Mouse (Mus musculus): Measurements from ENCODE around the gene Fubp1. TPM values are rescaled to one million over a fixed set of nuclear protein-coding genes. Genes with fewer than 3 reads are reported as not detected.
A peak's percentile ranks its signal among the peaks of the same experiment; 100 is the strongest.

Fubp1 gene
- polyA plus RNA-seq, 1 experiment from 2014 or later = 37.1 TPM

DNA sequence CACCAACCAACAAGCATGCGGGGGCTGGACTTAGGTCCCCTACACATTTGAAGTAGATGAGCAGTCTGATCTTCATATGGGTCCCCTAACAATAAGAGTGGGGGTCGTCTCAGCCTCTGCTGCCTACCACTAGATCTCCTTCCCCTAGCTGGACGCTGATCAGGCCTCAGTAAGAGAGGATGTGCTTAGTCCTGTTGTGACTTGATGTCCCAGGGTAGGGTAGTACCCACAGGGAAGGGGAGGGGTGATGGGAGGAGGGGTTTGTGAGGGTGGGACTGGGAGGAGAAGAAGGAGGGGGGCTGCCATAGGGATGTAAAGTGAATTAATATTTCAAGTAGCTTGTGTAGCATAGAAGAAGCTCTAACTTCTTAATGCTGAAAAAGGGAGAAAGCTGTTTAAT is 11.1 kb upstream of the Fubp1 start:
- H3K4me3 ChIP-seq (ENCODE audit: low read depth, low read length) = no peak overlapping the region
- no peaks in the 10 kb centered on the region for H3K27me3 ChIP-seq (ENCODE audit: insufficient read depth, low read length)
- no peak overlapping the region for H3K9ac ChIP-seq (replicated peaks)
- TF ChIP-seq CTCF (IDR thresholded peaks at IDR 0.05; ENCODE audit: low read depth) (no peak), EP300 (IDR thresholded peaks at IDR 0.05; ENCODE audit: low read depth) (no peak)
- peak overlapping the region; percentile 38; the same call in 1 of the 2 replicates for H3K4me2 ChIP-seq (ENCODE audit: low read depth, low read length)
- H3K27ac ChIP-seq (ENCODE audit: low read depth) = no peak overlapping the region
- WGBS (ENCODE audit: insufficient replicate concordance) = 66% methylated on average over 3 of the region's 3 CpGs
- H3K4me1 ChIP-seq (ENCODE audit: insufficient read depth) = peaks cover 6% of the 10 kb centered on the region; the same call in 1 of the 2 replicates
- no peaks in the 10 kb centered on the region for H3K36me3 ChIP-seq (replicated peaks; ENCODE audit: insufficient read depth, low read length)
- no peak for ATAC-seq
- no peaks in the 10 kb centered on the region for H3K9me3 ChIP-seq (ENCODE audit: low read length)
- no peak for DNase-seq

GRCm38 (mm10) chr3:152201181-152201580 is 9.0 kb upstream of the Fubp1 start:
- peaks cover 6% of the 10 kb centered on the region; the same call in 1 of the 2 replicates for H3K4me1 ChIP-seq (ENCODE audit: insufficient read depth)
- TF ChIP-seq EP300 (IDR thresholded peaks at IDR 0.05; ENCODE audit: low read depth) (no peak), CTCF (IDR thresholded peaks at IDR 0.05; ENCODE audit: low read depth) (no peak)
- peak overlapping the region; percentile 85 for H3K27ac ChIP-seq (ENCODE audit: low read depth)
- H3K4me3 ChIP-seq (ENCODE audit: low read depth, low read length) = no peak overlapping the region
- H3K36me3 ChIP-seq (replicated peaks; ENCODE audit: insufficient read depth, low read length) = no peaks in the 10 kb centered on the region
- no peak for DNase-seq
- no peaks in the 10 kb centered on the region for H3K27me3 ChIP-seq (ENCODE audit: insufficient read depth, low read length)
- H3K4me2 ChIP-seq (ENCODE audit: low read depth, low read length) = 0 out of 2 replicates have a peak overlapping the region, but pooled peaks have one; percentile 1
- no peaks in the 10 kb centered on the region for H3K9me3 ChIP-seq (ENCODE audit: low read length)
- WGBS (ENCODE audit: insufficient replicate concordance) = 78% methylated on average over 3 of the region's 3 CpGs
- no peak overlapping the region for H3K9ac ChIP-seq (replicated peaks)
- ATAC-seq = peak; percentile 86

DNA sequence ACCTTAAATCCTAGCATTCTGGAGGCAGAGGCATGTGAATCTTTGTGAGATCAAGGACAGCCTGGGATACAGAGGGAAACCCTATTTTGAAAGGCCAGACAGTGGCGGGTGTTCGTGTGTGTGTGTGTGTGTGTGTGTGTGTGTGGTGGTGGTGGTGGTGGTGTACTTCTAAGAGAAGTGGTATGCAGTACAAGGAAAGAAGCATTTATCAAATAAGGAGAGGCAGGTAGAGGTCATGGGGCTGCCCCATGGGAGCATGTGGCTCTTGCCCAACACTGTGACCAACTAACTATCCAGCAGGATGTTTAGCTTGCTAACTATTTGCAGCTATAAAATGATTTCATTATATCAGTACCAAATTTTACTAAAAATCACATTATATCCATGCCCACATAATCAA is 8.6 kb upstream of the Fubp1 start:
- peak; percentile 16 for DNase-seq

DNA sequence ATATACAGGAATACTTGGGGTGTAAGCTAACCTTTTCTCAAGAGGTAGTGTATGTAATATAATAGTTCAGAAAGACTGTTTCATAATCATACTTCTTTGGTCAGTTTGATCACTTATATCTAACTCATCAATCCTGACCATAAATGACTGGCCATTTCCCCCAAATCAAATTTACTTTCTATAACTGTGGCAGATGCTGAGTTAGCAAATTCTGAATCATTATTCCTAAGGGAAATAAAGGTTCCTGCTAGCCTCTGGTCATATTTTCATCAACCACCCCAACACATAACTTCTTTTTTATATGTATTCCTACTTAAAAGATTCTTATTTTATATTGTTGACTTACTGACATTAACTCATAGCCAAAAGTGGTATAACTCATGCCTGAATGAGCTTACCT is 7.3 kb upstream of the Fubp1 start:
- TF ChIP-seq EP300 (IDR thresholded peaks at IDR 0.05; ENCODE audit: low read depth) (no peak), CTCF (IDR thresholded peaks at IDR 0.05; ENCODE audit: low read depth) (no peak)

More for the DNA sequence above, 8.6 kb upstream of the Fubp1 start:
- TF ChIP-seq EP300 (IDR thresholded peaks at IDR 0.05; ENCODE audit: low read depth) = no peak
- no peak for TF ChIP-seq CTCF (IDR thresholded peaks at IDR 0.05; ENCODE audit: low read depth)
- H3K4me2 ChIP-seq (ENCODE audit: low read depth, low read length) = 0 out of 2 replicates have a peak overlapping the region, but pooled peaks have one; percentile 1
- H3K4me3 ChIP-seq (ENCODE audit: low read depth, low read length) = no peak overlapping the region
- WGBS (ENCODE audit: insufficient replicate concordance) = 63% methylated on average over 2 of the region's 2 CpGs
- no peaks in the 10 kb centered on the region for H3K27me3 ChIP-seq (ENCODE audit: insufficient read depth, low read length)
- no peak overlapping the region for H3K9ac ChIP-seq (replicated peaks)
- H3K9me3 ChIP-seq (ENCODE audit: low read length) = no peaks in the 10 kb centered on the region
- H3K4me1 ChIP-seq (ENCODE audit: insufficient read depth) = peaks cover 6% of the 10 kb centered on the region; the same call in 1 of the 2 replicates
- peak; percentile 52 for ATAC-seq
- H3K27ac ChIP-seq (ENCODE audit: low read depth) = peak overlapping the region; percentile 85
- no peaks in the 10 kb centered on the region for H3K36me3 ChIP-seq (replicated peaks; ENCODE audit: insufficient read depth, low read length)

GRCm38 (mm10) chr3:152203411-152203810 is 6.8 kb upstream of the Fubp1 start:
- Histone ChIP-seq H3K4me1 (ENCODE audit: insufficient read depth) (peaks cover 4% of the 10 kb centered on the region; the same call in 1 of the 2 replicates), H3K9me3 (ENCODE audit: low read length) (no peaks in the 10 kb centered on the region), H3K36me3 (replicated peaks; ENCODE audit: insufficient read depth, low read length) (no peaks in the 10 kb centered on the region), H3K9ac (replicated peaks) (no peak overlapping the region), H3K4me3 (ENCODE audit: low read depth, low read length) (no peak overlapping the region), H3K27ac (ENCODE audit: low read depth) (no peak overlapping the region), H3K27me3 (ENCODE audit: insufficient read depth, low read length) (no peaks in the 10 kb centered on the region), H3K4me2 (ENCODE audit: low read depth, low read length) (no peak overlapping the region)
- WGBS (ENCODE audit: insufficient replicate concordance) = 75% methylated on average over 6 of the region's 6 CpGs
- no peak for ATAC-seq
- TF ChIP-seq EP300 (IDR thresholded peaks at IDR 0.05; ENCODE audit: low read depth) (no peak), CTCF (IDR thresholded peaks at IDR 0.05; ENCODE audit: low read depth) (no peak)
- no peak for DNase-seq

More for the DNA sequence above, 7.3 kb upstream of the Fubp1 start:
- H3K4me3 ChIP-seq (ENCODE audit: low read depth, low read length) = no peak overlapping the region
- no peaks in the 10 kb centered on the region for H3K9me3 ChIP-seq (ENCODE audit: low read length)
- no peak overlapping the region for H3K4me2 ChIP-seq (ENCODE audit: low read depth, low read length)
- no peaks in the 10 kb centered on the region for H3K36me3 ChIP-seq (replicated peaks; ENCODE audit: insufficient read depth, low read length)
- H3K9ac ChIP-seq (replicated peaks) = no peak overlapping the region
- no peak for DNase-seq
- peaks cover 4% of the 10 kb centered on the region; the same call in 1 of the 2 replicates for H3K4me1 ChIP-seq (ENCODE audit: insufficient read depth)
- no peaks in the 10 kb centered on the region for H3K27me3 ChIP-seq (ENCODE audit: insufficient read depth, low read length)
- H3K27ac ChIP-seq (ENCODE audit: low read depth) = no peak overlapping the region
- no peak for ATAC-seq

DNA sequence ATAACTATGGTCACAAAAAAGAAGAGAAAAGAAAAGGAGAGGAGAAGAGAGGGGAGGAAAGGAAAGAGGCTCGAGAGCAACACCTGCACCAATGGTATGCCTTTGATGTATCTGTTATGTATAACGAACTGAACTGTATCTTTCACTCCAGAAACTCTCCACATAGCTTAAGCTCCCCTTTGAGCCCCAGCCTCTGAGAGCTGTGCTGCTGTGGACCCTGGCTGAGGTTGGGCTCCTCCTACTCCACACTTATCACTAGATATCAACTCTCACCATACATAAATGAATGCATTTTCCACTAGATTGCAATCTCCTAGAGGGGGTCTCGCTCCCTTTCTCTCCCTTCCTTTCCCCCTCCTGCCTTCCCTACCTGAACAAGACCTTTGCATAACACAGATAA is 6.2 kb upstream of the Fubp1 start:
- H3K27ac ChIP-seq (ENCODE audit: low read depth) = no peak overlapping the region
- 61% methylated on average over 3 of the region's 3 CpGs for WGBS (ENCODE audit: insufficient replicate concordance)
- ATAC-seq (no peak), DNase-seq (no peak)
- H3K4me2 ChIP-seq (ENCODE audit: low read depth, low read length) = no peak overlapping the region
- H3K9me3 ChIP-seq (ENCODE audit: low read length) = no peaks in the 10 kb centered on the region
- H3K4me1 ChIP-seq (ENCODE audit: insufficient read depth) = peaks cover 5% of the 10 kb centered on the region; the same call in 1 of the 2 replicates
- no peak for TF ChIP-seq CTCF (IDR thresholded peaks at IDR 0.05; ENCODE audit: low read depth)
- TF ChIP-seq EP300 (IDR thresholded peaks at IDR 0.05; ENCODE audit: low read depth) = no peak
- H3K36me3 ChIP-seq (replicated peaks; ENCODE audit: insufficient read depth, low read length) = no peaks in the 10 kb centered on the region
- no peak overlapping the region for H3K9ac ChIP-seq (replicated peaks)
- H3K27me3 ChIP-seq (ENCODE audit: insufficient read depth, low read length) = no peaks in the 10 kb centered on the region
- H3K4me3 ChIP-seq (ENCODE audit: low read depth, low read length) = no peak overlapping the region
